Mouse (Mus musculus) gastrocnemius, postnatal 36 days (tissue): ENCODE results near the gene Spint2. TPM values are rescaled to one million over a fixed set of nuclear protein-coding genes. Genes with fewer than 3 reads are reported as not detected.
"Not testable (repeated sequence)": the region's sequence is repeated elsewhere in the genome, so short reads cannot be mapped to it uniquely, and the experiment has no call there.

Experiments used
- DNase-seq, 2 experiments: peaks; one replicate each; pipeline ENCODE4 v3.0.0; 2022
- intact Hi-C: fragments of 180-260 bp; cut with DNase I; formaldehyde crosslinking; loops from one replicate; pipeline ENCODE4 v1.15.1; 2025
- total RNA-seq, 2 experiments: library from RNA; stranded (reverse); gene quantifications; 2 replicates each; pipeline ENCODE4 v1.2.3; 2021

Gene Spint2
- total RNA-seq, 2 experiments from 2014 or later: 4.1 to 4.5 TPM

- DNase-seq: no peak
- intact Hi-C loops: loop anchor here (5.0 kb wide), 1 partner anchor 120 kb away; the partner anchor contains the start of gene Ryr1
Observed at GRCm38 (mm10) chr7:29247706-29248105, 34.0 kb downstream of the Spint2 start.

GRCm38 (mm10) chr7:29247314-29247700 is 34.4 kb downstream of the Spint2 start:
- DNase-seq: peak; percentile 57 to 76
- intact Hi-C loops: loop anchor here (5.0 kb wide), 1 partner anchor 120 kb away; the partner anchor contains the start of gene Ryr1

- no peak for DNase-seq
- intact Hi-C loops: loop anchor here (5.0 kb wide), 1 partner anchor 119 kb away; the partner anchor contains the start of gene Ryr1
Observed at GRCm38 (mm10) chr7:29246619-29247313, 34.9 kb downstream of the Spint2 start.

GRCm38 (mm10) chr7:29246015-29246414 is 35.7 kb downstream of the Spint2 start:
- intact Hi-C loops: loop anchor here (5.0 kb wide), 1 partner anchor 119 kb away; the partner anchor contains the start of gene Ryr1
- no peak for DNase-seq

- intact Hi-C loops: loop anchor here (2.0 to 5.0 kb wide), 2 partner anchors 48 to 118 kb away; partner anchors contain the start of gene Ryr1
- no peak for DNase-seq
Observed at GRCm38 (mm10) chr7:29244732-29245416, 36.8 kb downstream of the Spint2 start.

GRCm38 (mm10) chr7:29238019-29238967 is 43.4 kb downstream of the Spint2 start, which contains the start of gene Yif1b:
TSS of gene Yif1b (plus strand) at chr7:29238329.
- DNase-seq: peak; percentile 93 to 97

GRCm38 (mm10) chr7:29237596-29237995 is 44.1 kb downstream of the Spint2 start:
- DNase-seq, intact Hi-C loops: not testable (repeated sequence)

More at GRCm38 (mm10) chr7:29238019-29238967, 43.4 kb downstream of the Spint2 start, which contains the start of gene Yif1b:
- intact Hi-C loops: loop anchor here (2.0 kb wide), 1 partner anchor 57 kb away; the partner anchor contains the start of gene Psmd8

- intact Hi-C loops: no loop called here
- no peak for DNase-seq
Observed at GRCm38 (mm10) chr7:29236593-29236992, 45.1 kb downstream of the Spint2 start.

- intact Hi-C loops: no loop called here
- no peak for DNase-seq
Observed at GRCm38 (mm10) chr7:29234661-29235060, 47.1 kb downstream of the Spint2 start.

GRCm38 (mm10) chr7:29233745-29234144 is 48.0 kb downstream of the Spint2 start:
- intact Hi-C loops: no loop called here

GRCm38 (mm10) chr7:29232247-29233013 is 49.3 kb downstream of the Spint2 start, which contains the start of gene Kcnk6:
TSS of gene Kcnk6 (minus strand) at chr7:29232515.
- DNase-seq: peak; percentile 39 to 48
- intact Hi-C loops: no loop called here

More at GRCm38 (mm10) chr7:29233745-29234144, 48.0 kb downstream of the Spint2 start:
- DNase-seq: no peak

GRCm38 (mm10) chr7:29231517-29231916 is 50.2 kb downstream of the Spint2 start:
- DNase-seq: no peak

GRCm38 (mm10) chr7:29230560-29230959 is 51.2 kb downstream of the Spint2 start:
- intact Hi-C loops: no loop called here
- DNase-seq: no peak

More at GRCm38 (mm10) chr7:29231517-29231916, 50.2 kb downstream of the Spint2 start:
- intact Hi-C loops: no loop called here

- intact Hi-C loops: no loop called here
- DNase-seq: no peak
Observed at GRCm38 (mm10) chr7:29228202-29228601, 53.5 kb downstream of the Spint2 start.

- intact Hi-C loops: no loop called here
- DNase-seq: no peak
Observed at GRCm38 (mm10) chr7:29225520-29225919, 56.2 kb downstream of the Spint2 start.

GRCm38 (mm10) chr7:29224756-29225394 is 56.8 kb downstream of the Spint2 start:
- intact Hi-C loops: no loop called here

GRCm38 (mm10) chr7:29214846-29215245 is 66.9 kb downstream of the Spint2 start:
- intact Hi-C loops: no loop called here
- no peak for DNase-seq

More at GRCm38 (mm10) chr7:29224756-29225394, 56.8 kb downstream of the Spint2 start:
- DNase-seq: no peak

GRCm38 (mm10) chr7:29214236-29214635 is 67.5 kb downstream of the Spint2 start:
- DNase-seq: no peak
- intact Hi-C loops: no loop called here

GRCm38 (mm10) chr7:29213675-29214082 is 68.0 kb downstream of the Spint2 start, which contains the start of gene Catsperg1:
TSS of gene Catsperg1 (minus strand) at chr7:29214035.
- intact Hi-C loops: no loop called here

More at GRCm38 (mm10) chr7:29213675-29214082, 68.0 kb downstream of the Spint2 start, which contains the start of gene Catsperg1:
- no peak for DNase-seq
